10 mouse cellular contexts compared by ENCODE assay signal in genomic region chr2:154543567-154544347, GRCm38 (mm10). TPM values are rescaled to one million over a fixed set of nuclear protein-coding genes. Genes with fewer than 3 reads are reported as not detected.
DNase-seq lines count a peak whose midpoint lies in the region; ATAC-seq and TF ChIP-seq lines count a peak whose summit lies in the region.
"Had no signal": no experiment of that assay in that cellular context is flagged by ENCODE, and none has a peak within 500 bp of the region (broad histone marks: within the 10 kb centered on the region; RNA-seq: fewer than 3 reads in every experiment).

No protein-coding gene starts in this region.

- no peak overlapping the region for H3K4me2 ChIP-seq in heart, embryonic 11.5 days
- H3K4me2 ChIP-seq in intestine, postnatal 0 days (replicated peaks; ENCODE audit: low read depth), result no peak overlapping the region

- DNase-seq in heart, adult 11 months, result peak; percentile 98
- peak; percentile 95 to 96 for DNase-seq in cerebellum, adult 18-20 months
- peak; percentile 84 for DNase-seq in gastrocnemius, postnatal 25 days
- DNase-seq in left cerebral cortex, adult 9 months (ENCODE audit: low spot score in 2 of 2), result peak; percentile 71 to 79
- no peak for DNase-seq in thymus, adult 18-20 months
- DNase-seq in thymus, adult 2 months, result no peak

- H3K9ac ChIP-seq in heart, embryonic 11.5 days (ENCODE audit: low read depth, low read length), result no peak overlapping the region
- no peak overlapping the region for H3K9ac ChIP-seq in intestine, postnatal 0 days (ENCODE audit: low read depth, low read length)

- no peak for TF ChIP-seq POLR2A in thymus, adult 2 months (IDR thresholded peaks at IDR 0.05; ENCODE audit: control insufficient read depth, extremely low read depth, insufficient read depth, low read length, poor library complexity)

- H3K27me3 ChIP-seq in heart, embryonic 11.5 days (ENCODE audit: control insufficient read depth, insufficient read depth, low read length), result no peaks in the 10 kb centered on the region
- H3K27me3 ChIP-seq in intestine, postnatal 0 days (replicated peaks; ENCODE audit: control insufficient read depth, insufficient read depth, low read length), result no peaks in the 10 kb centered on the region
- H3K27me3 ChIP-seq in thymus, adult 2 months (ENCODE audit: control insufficient read depth, insufficient read depth, low read length), result no peaks in the 10 kb centered on the region

- WGBS in heart, embryonic 11.5 days (ENCODE audit: insufficient replicate concordance), result 80% methylated on average over 9 of the region's 9 CpGs
- 88% methylated on average over 9 of the region's 9 CpGs for WGBS in intestine, postnatal 0 days
- WGBS in thymus, adult 2 months, result 95% methylated on average over 9 of the region's 9 CpGs

- ATAC-seq in heart, embryonic 11.5 days (replicated peaks; ENCODE audit: insufficient number of reproducible peaks, low FRiP score, low TSS enrichment), result no peak
- no peak for ATAC-seq in intestine, postnatal 0 days

- no peaks in the 10 kb centered on the region for H3K36me3 ChIP-seq in heart, embryonic 11.5 days (ENCODE audit: control insufficient read depth, insufficient read depth, low read length)
- no peaks in the 10 kb centered on the region for H3K36me3 ChIP-seq in intestine, postnatal 0 days (ENCODE audit: control insufficient read depth, insufficient read depth)
- H3K36me3 ChIP-seq in thymus, adult 2 months (ENCODE audit: control insufficient read depth, insufficient read depth, low read length), result no peaks in the 10 kb centered on the region

- no peak overlapping the region for H3K27ac ChIP-seq in heart, embryonic 11.5 days (ENCODE audit: low read depth, low read length)
- no peak overlapping the region for H3K27ac ChIP-seq in intestine, postnatal 0 days (ENCODE audit: low read depth, low read length)
- H3K27ac ChIP-seq in thymus, adult 2 months (ENCODE audit: control insufficient read depth, insufficient read depth, low read length), result no peak overlapping the region

- no peaks in the 10 kb centered on the region for H3K9me3 ChIP-seq in heart, embryonic 11.5 days (replicated peaks; ENCODE audit: control insufficient read depth, low read length)
- no peaks in the 10 kb centered on the region for H3K9me3 ChIP-seq in intestine, postnatal 0 days (ENCODE audit: control insufficient read depth)

- 0 out of 2 replicates have a peak, but pooled peaks cover 3% of the 10 kb centered on the region for H3K4me1 ChIP-seq in heart, embryonic 11.5 days (ENCODE audit: control insufficient read depth, insufficient read depth, low read length)
- no peaks in the 10 kb centered on the region for H3K4me1 ChIP-seq in intestine, postnatal 0 days (replicated peaks; ENCODE audit: control insufficient read depth, insufficient read depth, low read length)
- no peaks in the 10 kb centered on the region for H3K4me1 ChIP-seq in thymus, adult 2 months (replicated peaks; ENCODE audit: control insufficient read depth, insufficient read depth, low read length)

- no peak overlapping the region for H3K4me3 ChIP-seq in heart, embryonic 11.5 days (ENCODE audit: low read depth, low read length)
- no peak overlapping the region for H3K4me3 ChIP-seq in intestine, postnatal 0 days (ENCODE audit: low read depth, low read length)
- no peak overlapping the region for H3K4me3 ChIP-seq in thymus, adult 2 months (ENCODE audit: control insufficient read depth, insufficient read depth, low read length)
- H3K4me3 ChIP-seq: myocyte had no signal

- no peak for TF ChIP-seq CTCF in intestine, postnatal 0 days (IDR thresholded peaks at IDR 0.05; ENCODE audit: low read depth)
- TF ChIP-seq CTCF in thymus, adult 2 months (IDR thresholded peaks at IDR 0.05; ENCODE audit: borderline replicate concordance, control insufficient read depth, extremely low read depth, insufficient read depth, low read length, poor library complexity), result no peak

RNA-seq across cellular contexts. Expression of gene 1700003F12Rik, which starts 3.1 kb away (rescaled TPM):
- 0.89 and 1.4 TPM in 2 replicates for polyA plus RNA-seq in heart, embryonic 11.5 days (2014; fragmentation: Nextera tagmentation; extraction: Ambion mirVana)
- total RNA-seq in gastrocnemius, postnatal 25 days (2021), result not detected
- polyA plus RNA-seq in intestine, postnatal 0 days (2015; fragmentation: Nextera tagmentation; extraction: Ambion mirVana), result 1.6 and 2.2 TPM in 2 replicates
- polyA plus RNA-seq in thymus, adult 2 months (2012; rRNA removed), result 2.0 and 3.3 TPM in 2 replicates
- polyA plus RNA-seq: large intestine, adult 2 months had no signal

RNA-seq across cellular contexts. Expression of gene Actl10, which starts 7.8 kb away (rescaled TPM):
- polyA plus RNA-seq in heart, embryonic 11.5 days (2014; fragmentation: Nextera tagmentation; extraction: Ambion mirVana), result not detected in 2 replicates
- not detected for total RNA-seq in gastrocnemius, postnatal 25 days (2021)
- polyA plus RNA-seq in intestine, postnatal 0 days (2015; fragmentation: Nextera tagmentation; extraction: Ambion mirVana), result not detected in 2 replicates
- polyA plus RNA-seq in thymus, adult 2 months (2012; rRNA removed), result 0.11 and 0.47 TPM in 2 replicates
- polyA plus RNA-seq: large intestine, adult 2 months had no signal

RNA-seq across cellular contexts. Expression of gene Necab3, which starts 14.9 kb away (rescaled TPM):
- 1.2 and 1.4 TPM in 2 replicates for polyA plus RNA-seq in heart, embryonic 11.5 days (2014; fragmentation: Nextera tagmentation; extraction: Ambion mirVana)
- total RNA-seq in gastrocnemius, postnatal 25 days (2021), result 1 to 10 TPM in 1 of 2 experiments, under 1 TPM in 1; 0.69 to 1.4 TPM
- 0.29 and 0.58 TPM in 2 replicates for polyA plus RNA-seq in intestine, postnatal 0 days (2015; fragmentation: Nextera tagmentation; extraction: Ambion mirVana)
- polyA plus RNA-seq in thymus, adult 2 months (2012; rRNA removed), result 14.8 and 15.7 TPM in 2 replicates

RNA-seq across cellular contexts. Expression of gene E2f1, which starts 25.9 kb away (rescaled TPM):
- 6.5 and 7.8 TPM in 2 replicates for polyA plus RNA-seq in heart, embryonic 11.5 days (2014; fragmentation: Nextera tagmentation; extraction: Ambion mirVana)
- total RNA-seq in gastrocnemius, postnatal 25 days (2021), result 1 to 10 TPM in 1 of 2 experiments, under 1 TPM in 1; 0.87 to 1.8 TPM
- polyA plus RNA-seq in intestine, postnatal 0 days (2015; fragmentation: Nextera tagmentation; extraction: Ambion mirVana), result 5.5 and 5.9 TPM in 2 replicates
- polyA plus RNA-seq in thymus, adult 2 months (2012; rRNA removed), result 34.0 and 50.3 TPM in 2 replicates

RNA-seq across cellular contexts. Expression of gene Pxmp4, which starts 59.8 kb away (rescaled TPM):
- 21.4 and 23.5 TPM in 2 replicates for polyA plus RNA-seq in heart, embryonic 11.5 days (2014; fragmentation: Nextera tagmentation; extraction: Ambion mirVana)
- total RNA-seq in gastrocnemius, postnatal 25 days (2021), result 10 to 100 TPM; 12.6 to 14.9 TPM
- polyA plus RNA-seq in intestine, postnatal 0 days (2015; fragmentation: Nextera tagmentation; extraction: Ambion mirVana), result 62.5 and 66.6 TPM in 2 replicates
- polyA plus RNA-seq in thymus, adult 2 months (2012; rRNA removed), result 70.7 and 71.7 TPM in 2 replicates

Comparison
In these comparisons a context has a peak if more than half of its experiments do, and no peak if none do; other contexts are left out.
1. DNase-seq: peak in heart, adult 11 months (single experiment), cerebellum, adult 18-20 months (2 of 2), gastrocnemius, postnatal 25 days (single experiment) and left cerebral cortex, adult 9 months (2 of 2); none in thymus, adult 18-20 months (0 of 2) and thymus, adult 2 months (single experiment).